Mouse (Mus musculus) heart, postnatal 14 days (tissue): Measurements from ENCODE around the gene Xylb. TPM values are rescaled to one million over a fixed set of nuclear protein-coding genes. Genes with fewer than 3 reads are reported as not detected.
A peak's percentile ranks its signal among the peaks of the same experiment; 100 is the strongest.

ENCODE experiments used
- DNase-seq, 2 experiments: peaks; one replicate each; pipeline ENCODE4 v3.0.0; 2021 to 2022
- intact Hi-C: fragments of 180-260 bp; cut with DNase I; formaldehyde crosslinking; loops from one replicate; pipeline ENCODE4 v1.15.1; 2025
- total RNA-seq, 2 experiments: library from RNA; stranded (reverse); gene quantifications; 2 replicates each; pipeline ENCODE4 v1.2.3; 2021

Xylb gene
- total RNA-seq, 2 experiments from 2014 or later, result 0.24 to 0.29 TPM

GRCm38 (mm10) chr9:119382603-119383002 is 25.4 kb downstream of the Xylb start:
- intact Hi-C loops, result no loop called here

GRCm38 (mm10) chr9:119388956-119389355 is 31.8 kb downstream of the Xylb start:
- intact Hi-C loops, result no loop called here
- peak; percentile 19 to 37 for DNase-seq

More at GRCm38 (mm10) chr9:119382603-119383002, 25.4 kb downstream of the Xylb start:
- DNase-seq, result no peak

- intact Hi-C loops, result no loop called here
- DNase-seq, result no peak
Measured at GRCm38 (mm10) chr9:119390214-119390613, 33.0 kb downstream of the Xylb start.

- intact Hi-C loops, result no loop called here
- DNase-seq, result no peak
Measured at GRCm38 (mm10) chr9:119394808-119395207, 37.6 kb downstream of the Xylb start.

GRCm38 (mm10) chr9:119401351-119401750 is 44.2 kb downstream of the Xylb start:
- no peak for DNase-seq
- intact Hi-C loops, result loop anchor here (5.0 kb wide), 1 partner anchor 44 kb away; the partner anchor contains the start of gene Xylb

- peak; percentile 96 to 97 for DNase-seq
- intact Hi-C loops, result loop anchor here (2.0 to 5.0 kb wide), 2 partner anchors 27 to 45 kb away; partner anchors contain the start of gene Xylb
Measured at GRCm38 (mm10) chr9:119401801-119402214, 44.6 kb downstream of the Xylb start, which contains the start of gene Acvr2b. Gene Acvr2b (plus strand): TSS chr9:119402118.

GRCm38 (mm10) chr9:119402253-119403235 is 45.4 kb downstream of the Xylb start:
- DNase-seq, result peak; percentile 39 to 63
- intact Hi-C loops, result loop anchor here (2.0 to 5.0 kb wide), 2 partner anchors 26 to 45 kb away; partner anchors contain the start of gene Xylb

- peak; percentile 49 to 53 for DNase-seq
- intact Hi-C loops, result loop anchor here (2.0 to 5.0 kb wide), 2 partner anchors 26 to 46 kb away; partner anchors contain the start of gene Xylb
Measured at GRCm38 (mm10) chr9:119403236-119403641, 46.1 kb downstream of the Xylb start.

GRCm38 (mm10) chr9:119404090-119404489 is 46.9 kb downstream of the Xylb start:
- intact Hi-C loops, result loop anchor here (5.0 kb wide), 1 partner anchor 47 kb away; the partner anchor contains the start of gene Xylb

GRCm38 (mm10) chr9:119407884-119408283 is 50.7 kb downstream of the Xylb start:
- intact Hi-C loops, result no loop called here
- no peak for DNase-seq

More at GRCm38 (mm10) chr9:119404090-119404489, 46.9 kb downstream of the Xylb start:
- DNase-seq, result no peak

GRCm38 (mm10) chr9:119408898-119409664 is 51.9 kb downstream of the Xylb start:
- intact Hi-C loops, result no loop called here
- no peak for DNase-seq

- DNase-seq, result no peak
- intact Hi-C loops, result no loop called here
Measured at GRCm38 (mm10) chr9:119409864-119410263, 52.7 kb downstream of the Xylb start.

- no peak for DNase-seq
- intact Hi-C loops, result no loop called here
Measured at GRCm38 (mm10) chr9:119418025-119418424, 60.8 kb downstream of the Xylb start.

GRCm38 (mm10) chr9:119419852-119420438 is 62.8 kb downstream of the Xylb start:
- intact Hi-C loops, result no loop called here
- no peak for DNase-seq

- peak; percentile 40 to 68 for DNase-seq
- intact Hi-C loops, result loop anchor here (5.0 kb wide), 1 partner anchor 268 kb away; the partner anchor contains the start of genes Acaa1b and Gm47289
Measured at GRCm38 (mm10) chr9:119425217-119425975, 68.2 kb downstream of the Xylb start.

GRCm38 (mm10) chr9:119425976-119426415 is 68.8 kb downstream of the Xylb start:
- intact Hi-C loops, result loop anchor here (5.0 kb wide), 1 partner anchor 269 kb away; the partner anchor contains the start of genes Acaa1b and Gm47289
- no peak for DNase-seq

GRCm38 (mm10) chr9:119426483-119426882 is 69.3 kb downstream of the Xylb start:
- intact Hi-C loops, result loop anchor here (5.0 kb wide), 1 partner anchor 269 kb away; the partner anchor contains the start of genes Acaa1b and Gm47289
- no peak for DNase-seq

GRCm38 (mm10) chr9:119430311-119430710 is 73.1 kb downstream of the Xylb start:
- intact Hi-C loops, result loop anchor here (2.0 kb wide), 1 partner anchor 74 kb away; the partner anchor contains the start of gene Xylb

GRCm38 (mm10) chr9:119435855-119436254 is 78.7 kb downstream of the Xylb start:
- intact Hi-C loops, result no loop called here
- DNase-seq, result no peak

More at GRCm38 (mm10) chr9:119430311-119430710, 73.1 kb downstream of the Xylb start:
- DNase-seq, result peak; percentile 83 to 88
